Mouse (Mus musculus) cerebellum, adult 2 months (tissue): ENCODE results near the gene Polr3h. TPM values are rescaled to one million over a fixed set of nuclear protein-coding genes. Genes with fewer than 3 reads are reported as not detected.
A peak's percentile ranks its signal among the peaks of the same experiment; 100 is the strongest.

ENCODE experiments used
- DNase-seq, 2 experiments: peaks; one replicate each; pipeline ENCODE4 v3.0.0; 2021
- H3K27ac ChIP-seq: fragments of 200-500 bp; 2 replicates; pipeline ENCODE4 v1.5.1; 2012; ENCODE audit warnings: low read length, control low read depth, inconsistent platforms; ENCODE audit not compliant: insufficient read depth
- H3K27me3 ChIP-seq: fragments of 200-500 bp; 2 replicates; pipeline ENCODE4 v1.6.1; 2012; ENCODE audit warnings: inconsistent platforms, mild to moderate bottlenecking, low read length, moderate library complexity; ENCODE audit not compliant: control insufficient read depth, insufficient read depth
- H3K4me1 ChIP-seq: fragments of 200-500 bp; 2 replicates; pipeline ENCODE4 v1.6.1; 2011; ENCODE audit warnings: low read length; ENCODE audit not compliant: control insufficient read depth, insufficient read depth
- H3K4me3 ChIP-seq: fragments of 200-500 bp; replicated peaks from 2 replicates; pipeline ENCODE3; 2011; ENCODE audit warnings: mild to moderate bottlenecking, low read depth, low read length, control low read depth; ENCODE audit not compliant: insufficient read depth
- CTCF ChIP-seq: fragments of 200-500 bp; IDR thresholded peaks from 2 replicates; pipeline ENCODE4 v1.5.1; 2011; ENCODE audit warnings: low read depth, mild to moderate bottlenecking, control low read depth, low read length, moderate library complexity, borderline replicate concordance; ENCODE audit not compliant: insufficient read depth
- POLR2A ChIP-seq: fragments of 200-500 bp; IDR thresholded peaks from 2 replicates; pipeline ENCODE4 v1.6.1; 2011; ENCODE audit warnings: low read length, control low read depth, borderline replicate concordance; ENCODE audit not compliant: insufficient read depth
- WGBS: fragments of 180-500 bp; shearing (Covaris S2); methylation state at CpG from one replicate; pipeline ENCODE4 v1.1.7; 2018; 5-methylcytosine and 5-hydroxymethylcytosine counted together
- polyA plus RNA-seq: library from polyadenylated mRNA; depleted of rRNA; stranded (reverse); fragments of >200 nt; gene quantifications from 2 replicates; pipeline ENCODE4 v1.2.3, GENCODE M21; 2012

Gene Polr3h
- polyA plus RNA-seq, 1 experiment, result 51.2 TPM

GRCm38 (mm10) chr15:81933986-81934385, 7.9 kb upstream of the Polr3h start:
- DNase-seq, result no peak
- H3K27ac ChIP-seq, result no peak overlapping the region
- TF ChIP-seq CTCF (no peak), POLR2A (no peak)
- no peaks in the 10 kb centered on the region; the same call in 1 of the 2 replicates for H3K4me1 ChIP-seq
- no peak overlapping the region for H3K4me3 ChIP-seq
- WGBS, result 90% methylated on average over 1 of the region's 1 CpGs
- H3K27me3 ChIP-seq, result no peaks in the 10 kb centered on the region

GRCm38 (mm10) chr15:81932951-81933470, 7.0 kb upstream of the Polr3h start:
- DNase-seq, result no peak
- H3K27ac ChIP-seq, result no peak overlapping the region
- TF ChIP-seq POLR2A, result no peak
- no peak for TF ChIP-seq CTCF
- H3K4me3 ChIP-seq, result no peak overlapping the region
- WGBS, result 47% methylated on average over 12 of the region's 12 CpGs
- H3K4me1 ChIP-seq, result no peaks in the 10 kb centered on the region
- no peaks in the 10 kb centered on the region for H3K27me3 ChIP-seq

GRCm38 (mm10) chr15:81928277-81928676, 2.2 kb upstream of the Polr3h start:
- TF ChIP-seq POLR2A (no peak), CTCF (no peak)
- H3K4me3 ChIP-seq, result no peak overlapping the region
- no peak for DNase-seq
- H3K27ac ChIP-seq, result no peak overlapping the region
- no peaks in the 10 kb centered on the region for H3K27me3 ChIP-seq
- WGBS, result 41% methylated on average over 11 of the region's 11 CpGs
- peaks cover 3% of the 10 kb centered on the region; the same call in 1 of the 2 replicates for H3K4me1 ChIP-seq

GRCm38 (mm10) chr15:81927741-81928140, 1.7 kb upstream of the Polr3h start:
- no peaks in the 10 kb centered on the region for H3K27me3 ChIP-seq
- H3K4me3 ChIP-seq, result no peak overlapping the region
- TF ChIP-seq CTCF, result no peak
- TF ChIP-seq POLR2A, result no peak
- DNase-seq, result no peak
- no peak overlapping the region for H3K27ac ChIP-seq
- H3K4me1 ChIP-seq, result peaks cover 3% of the 10 kb centered on the region; the same call in 1 of the 2 replicates
- 20% methylated on average over 4 of the region's 4 CpGs for WGBS

- TF ChIP-seq POLR2A, result no peak
- no peak for TF ChIP-seq CTCF
- Histone ChIP-seq H3K4me1 (peaks cover 15% of the 10 kb centered on the region), H3K4me3 (peak overlapping the region; percentile 24), H3K27ac (no peak overlapping the region), H3K27me3 (no peaks in the 10 kb centered on the region)
- DNase-seq, result no peak
- WGBS, result 25% methylated on average over 9 of the region's 9 CpGs
Observed at GRCm38 (mm10) chr15:81926446-81926822, 394 bp upstream of the Polr3h start.

- Histone ChIP-seq H3K4me3 (peak overlapping the region; percentile 55), H3K4me1 (peaks cover 27% of the 10 kb centered on the region), H3K27me3 (no peaks in the 10 kb centered on the region), H3K27ac (no peak overlapping the region)
- no peak for DNase-seq
- no peak for TF ChIP-seq CTCF
- no peak; the same call in 1 of the 2 replicates for TF ChIP-seq POLR2A
- 84% methylated on average over 11 of the region's 11 CpGs for WGBS
Observed at GRCm38 (mm10) chr15:81924933-81925332, 1.1 kb downstream of the Polr3h start.

- TF ChIP-seq CTCF (no peak), POLR2A (no peak)
- no peaks in the 10 kb centered on the region for H3K27me3 ChIP-seq
Observed at GRCm38 (mm10) chr15:81921255-81921654, 4.8 kb downstream of the Polr3h start.

GRCm38 (mm10) chr15:81920546-81921217, 5.4 kb downstream of the Polr3h start:
- DNase-seq, result peak; percentile 63 to 77
- WGBS, result 18% methylated on average over 10 of the region's 10 CpGs
- peaks cover 48% of the 10 kb centered on the region for H3K4me1 ChIP-seq
- no peak for TF ChIP-seq POLR2A
- TF ChIP-seq CTCF, result no peak
- H3K27ac ChIP-seq, result peak overlapping the region; percentile 91
- H3K4me3 ChIP-seq, result no peak overlapping the region
- no peaks in the 10 kb centered on the region for H3K27me3 ChIP-seq

More at GRCm38 (mm10) chr15:81921255-81921654, 4.8 kb downstream of the Polr3h start:
- Histone ChIP-seq H3K4me1 (peaks cover 48% of the 10 kb centered on the region), H3K4me3 (no peak overlapping the region), H3K27ac (peak overlapping the region; percentile 91)
- 14% methylated on average over 5 of the region's 5 CpGs for WGBS
- DNase-seq, result peak in 1 of 2 experiments; percentile 47

- 11% methylated on average over 5 of the region's 5 CpGs for WGBS
- Histone ChIP-seq H3K27ac (peak overlapping the region; percentile 2; the same call in 1 of the 2 replicates), H3K27me3 (no peaks in the 10 kb centered on the region), H3K4me1 (peaks cover 45% of the 10 kb centered on the region), H3K4me3 (no peak overlapping the region)
- TF ChIP-seq CTCF, result no peak
- no peak for TF ChIP-seq POLR2A
- peak in 1 of 2 experiments; percentile 47 for DNase-seq
Observed at GRCm38 (mm10) chr15:81919062-81919461, 7.0 kb downstream of the Polr3h start.
